Mouse (Mus musculus): Measurements from ENCODE around the gene Avpi1. TPM values are rescaled to one million over a fixed set of nuclear protein-coding genes. Genes with fewer than 3 reads are reported as not detected.

The Avpi1 gene
- total RNA-seq, 2 experiments from 2014 or later: 20.6 to 21.4 TPM

DNA sequence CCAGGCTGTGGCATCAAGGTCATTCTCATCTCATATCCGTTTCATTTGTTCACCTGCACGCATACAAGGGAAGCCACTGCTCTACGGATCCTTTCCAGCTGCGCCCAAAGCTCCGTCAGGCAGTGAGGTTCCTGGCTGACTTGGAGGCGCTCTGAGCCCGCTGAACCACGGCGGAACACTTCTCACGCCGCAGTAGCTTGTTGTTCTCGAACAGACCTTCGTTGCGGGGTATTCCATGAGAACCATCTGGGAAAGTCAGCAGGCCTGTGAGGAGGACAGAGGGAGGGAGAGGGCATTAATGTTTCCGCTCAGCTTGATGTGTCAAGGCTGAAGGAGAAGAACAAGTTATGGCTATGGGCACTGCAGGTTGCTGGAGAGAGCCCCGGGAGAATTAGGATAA, 52.9 kb downstream of the Avpi1 start:
- no peak for DNase-seq (ENCODE audit: extremely low spot score in 1 of 2, low spot score in 2 of 2)
- intact Hi-C loops (cut with DNase I): no loop called here

DNA sequence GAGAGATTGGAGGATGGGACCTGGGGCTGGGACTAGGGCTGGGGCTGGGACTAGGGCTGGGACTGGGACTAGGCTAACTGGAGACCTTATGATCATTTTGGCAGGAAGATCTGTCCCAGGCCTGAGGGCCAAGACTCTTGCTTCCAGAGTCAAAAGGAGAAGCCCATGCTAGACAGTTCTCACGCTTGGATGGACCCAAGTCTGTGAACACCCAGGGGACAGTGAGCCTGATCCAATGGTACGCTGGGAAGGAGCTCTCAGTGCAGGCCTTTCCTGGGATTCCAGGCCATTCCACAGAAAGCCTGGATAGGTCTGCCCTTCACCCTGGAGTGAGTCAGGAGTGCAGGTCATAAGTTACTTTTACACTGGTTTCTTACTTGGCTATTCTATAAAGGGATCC, 53.8 kb downstream of the Avpi1 start:
- DNase-seq (ENCODE audit: extremely low spot score in 1 of 2, low spot score in 2 of 2): no peak
- intact Hi-C loops (cut with DNase I): no loop called here

Other genes with a start within 250 kb of the Avpi1 start
- 10 to 100 TPM; 38.5 to 40.3 TPM for gene Rrp12, start 232.9 kb downstream of the Avpi1 start, total RNA-seq (2021)
- 100 to 1,000 TPM; 526 to 534 TPM for gene Pgam1, start 217.1 kb downstream of the Avpi1 start, total RNA-seq (2021)
- 10 to 100 TPM; 23.7 to 29.0 TPM for gene Exosc1, start 195.6 kb downstream of the Avpi1 start, total RNA-seq (2021)
- gene Zdhhc16, start 195.6 kb downstream of the Avpi1 start, total RNA-seq (2021): 10 to 100 TPM; 55.0 to 69.5 TPM
- gene Mms19, start 147.9 kb downstream of the Avpi1 start, total RNA-seq (2021): 10 to 100 TPM; 30.1 to 39.8 TPM
- gene Ubtd1, start 147.3 kb downstream of the Avpi1 start, total RNA-seq (2021): 10 to 100 TPM; 13.2 to 13.4 TPM
- gene Ankrd2, start 93.1 kb downstream of the Avpi1 start, total RNA-seq (2021): under 1 TPM in 1 of 2 experiments, not detected in 1; 0.32 TPM
- gene Hoga1, start 83.4 kb downstream of the Avpi1 start, total RNA-seq (2021): 1 to 10 TPM; 7.2 to 7.4 TPM
- 1 to 10 TPM; 1.1 to 1.5 TPM for gene 4933411K16Rik, start 76.8 kb downstream of the Avpi1 start, total RNA-seq (2021)
- 10 to 100 TPM; 71.3 to 73.3 TPM for gene Morn4, start 42.7 kb downstream of the Avpi1 start, total RNA-seq (2021)
- 10 to 100 TPM; 46.3 to 47.0 TPM for gene Pi4k2a, start 38.6 kb downstream of the Avpi1 start, total RNA-seq (2021)
- 10 to 100 TPM; 11.7 to 13.5 TPM for gene Marveld1, start 18.3 kb upstream of the Avpi1 start, total RNA-seq (2021)
- 100 to 1,000 TPM in 1 of 2 experiments, 10 to 100 TPM in 1; 93.9 to 100 TPM for gene Zfyve27, start 34.9 kb upstream of the Avpi1 start, total RNA-seq (2021)
- gene Sfrp5, start 73.2 kb upstream of the Avpi1 start, total RNA-seq (2021): under 1 TPM in 1 of 2 experiments, not detected in 1; 0.30 TPM
- 100 to 1,000 TPM; 137 to 138 TPM for gene Golga7b, start 118.5 kb upstream of the Avpi1 start, total RNA-seq (2021)

Data from left cerebral cortex, postnatal 10 days (tissue).